ENCODE assay signal across 12 mouse cellular contexts in genomic region chr11:6623704-6624103, GRCm38 (mm10). TPM values are rescaled to one million over a fixed set of nuclear protein-coding genes. Genes with fewer than 3 reads are reported as not detected.
DNase-seq lines count a peak whose midpoint lies in the region; ATAC-seq and TF ChIP-seq lines count a peak whose summit lies in the region.
"Had no signal": no experiment of that assay in that cellular context is flagged by ENCODE, and none has a peak within 500 bp of the region (broad histone marks: within the 10 kb centered on the region; RNA-seq: fewer than 3 reads in every experiment).

No protein-coding gene starts in this region.

- in situ Hi-C loops in CH12.LX (cut with MboI; ENCODE audit: low pct_ligation_motif_present, low pct_unique_long_range_greater_than_20kb, low sequenced_read_pairs): no loop called here

- no peaks in the 10 kb centered on the region for H3K9me3 ChIP-seq in heart, embryonic 12.5 days (replicated peaks)
- no peaks in the 10 kb centered on the region for H3K9me3 ChIP-seq in CH12.LX (replicated peaks; ENCODE audit: low read length)
- H3K9me3 ChIP-seq in embryonic facial prominence, embryonic 14.5 days (ENCODE audit: control insufficient read depth, low read length): no peaks in the 10 kb centered on the region
- no peaks in the 10 kb centered on the region for H3K9me3 ChIP-seq in liver, embryonic 16.5 days (replicated peaks; ENCODE audit: control insufficient read depth, low read length)

- dilution Hi-C loops in CH12.LX (cut with MboI; ENCODE audit: extremely low pct_ligation_motif_present, extremely low pct_unique_long_range_greater_than_20kb, low sequenced_read_pairs): no loop called here

- no peak for TF ChIP-seq CTCF in CH12.LX (conservative IDR thresholded peaks at IDR 0.05 in 1 of 2, IDR thresholded peaks at IDR 0.05 in 1 of 2; ENCODE audit: low read depth in 2 of 2, low read length in 2 of 2)

- H3K4me3 ChIP-seq in heart, embryonic 12.5 days: peak overlapping the region; percentile 0; the same call in 1 of the 2 replicates
- peak overlapping the region; percentile 60 to 86 (median 81) for H3K4me3 ChIP-seq in CH12.LX (replicated peaks in 1 of 3; ENCODE audit: low read depth in 2 of 3, low read length in 2 of 3, poor library complexity in 1 of 3)
- H3K4me3 ChIP-seq in embryonic facial prominence, embryonic 14.5 days (ENCODE audit: low read depth, low read length): no peak overlapping the region
- peak overlapping the region; percentile 87 for H3K4me3 ChIP-seq in liver, embryonic 16.5 days (ENCODE audit: low read depth, low read length)

- no peaks in the 10 kb centered on the region for H3K27me3 ChIP-seq in heart, embryonic 12.5 days (replicated peaks)
- no peaks in the 10 kb centered on the region for H3K27me3 ChIP-seq in CH12.LX (replicated peaks)
- H3K27me3 ChIP-seq in embryonic facial prominence, embryonic 14.5 days (replicated peaks; ENCODE audit: control insufficient read depth, insufficient read depth, low read length): no peaks in the 10 kb centered on the region
- no peaks in the 10 kb centered on the region for H3K27me3 ChIP-seq in liver, embryonic 16.5 days (ENCODE audit: control insufficient read depth, insufficient read depth, low read depth, low read length)

- peaks cover 59% of the 10 kb centered on the region for H3K36me3 ChIP-seq in heart, embryonic 12.5 days
- peaks cover 50 to 60% of the 10 kb centered on the region in 2 experiments for H3K36me3 ChIP-seq in CH12.LX (replicated peaks in 1 of 2; ENCODE audit: control insufficient read depth in 1 of 2, insufficient read depth in 1 of 2, low read length in 1 of 2)
- H3K36me3 ChIP-seq in embryonic facial prominence, embryonic 14.5 days (ENCODE audit: control insufficient read depth, insufficient read depth, low read length): peaks cover 59% of the 10 kb centered on the region
- peaks cover 39% of the 10 kb centered on the region for H3K36me3 ChIP-seq in liver, embryonic 16.5 days (ENCODE audit: control insufficient read depth, insufficient read depth)

- no peak for ATAC-seq in heart, embryonic 12.5 days (ENCODE audit: insufficient number of reproducible peaks, low FRiP score)
- ATAC-seq in embryonic facial prominence, embryonic 14.5 days (ENCODE audit: low read depth): no peak
- ATAC-seq in liver, embryonic 16.5 days (ENCODE audit: low read depth): no peak

- H3K4me1 ChIP-seq in heart, embryonic 12.5 days (replicated peaks): peaks cover 27% of the 10 kb centered on the region
- peaks cover 10 to 36% of the 10 kb centered on the region in 2 experiments for H3K4me1 ChIP-seq in CH12.LX (ENCODE audit: control insufficient read depth in 1 of 2, insufficient read depth in 2 of 2)
- peaks cover 6% of the 10 kb centered on the region for H3K4me1 ChIP-seq in embryonic facial prominence, embryonic 14.5 days (ENCODE audit: control insufficient read depth, insufficient read depth, low read length)
- H3K4me1 ChIP-seq in liver, embryonic 16.5 days (ENCODE audit: control insufficient read depth, low read depth, low read length): peaks cover 32% of the 10 kb centered on the region

- peak overlapping the region; percentile 1; the same call in 1 of the 2 replicates for H3K4me2 ChIP-seq in heart, embryonic 12.5 days
- peak overlapping the region; percentile 83 for H3K4me2 ChIP-seq in CH12.LX (ENCODE audit: insufficient read depth, low read depth, poor library complexity, severe bottlenecking)
- 0 out of 2 replicates have a peak overlapping the region, but pooled peaks have one; percentile 7 for H3K4me2 ChIP-seq in embryonic facial prominence, embryonic 14.5 days (ENCODE audit: low read depth, low read length)
- H3K4me2 ChIP-seq in liver, embryonic 16.5 days (ENCODE audit: low read depth, low read length): peak overlapping the region; percentile 64

- no peak overlapping the region for H3K9ac ChIP-seq in heart, embryonic 12.5 days
- peak overlapping the region; percentile 68 for H3K9ac ChIP-seq in CH12.LX (ENCODE audit: insufficient read depth, low read depth)
- no peak overlapping the region for H3K9ac ChIP-seq in embryonic facial prominence, embryonic 14.5 days (ENCODE audit: low read depth, low read length)
- peak overlapping the region; percentile 13 for H3K9ac ChIP-seq in liver, embryonic 16.5 days (ENCODE audit: low read depth, low read length)

- H3K79me2 ChIP-seq in CH12.LX (replicated peaks; ENCODE audit: control insufficient read depth, extremely low read depth, insufficient read depth, poor library complexity, severe bottlenecking): peaks cover 45% of the 10 kb centered on the region

- WGBS in heart, embryonic 12.5 days: 85% methylated on average over 10 of the region's 10 CpGs
- WGBS in embryonic facial prominence, embryonic 14.5 days: 90% methylated on average over 10 of the region's 10 CpGs
- WGBS in liver, embryonic 16.5 days (ENCODE audit: insufficient replicate concordance): 34% methylated on average over 10 of the region's 10 CpGs

- no peak; the same call in 1 of the 2 replicates for TF ChIP-seq POLR2A in CH12.LX (IDR thresholded peaks at IDR 0.05; ENCODE audit: low read depth, low read length)

- no peak for DNase-seq in heart, postnatal 4 days
- no peak for DNase-seq in CH12.LX (ENCODE audit: extremely low read depth)
- DNase-seq in embryonic facial prominence, embryonic 14.5 days (ENCODE audit: low spot score): no peak
- no peak for DNase-seq in cerebellum, postnatal 14 days
- DNase-seq in embryo, embryonic 10.5 days (ENCODE audit: low spot score): no peak
- no peak for DNase-seq in left cerebral cortex, postnatal 14 days (ENCODE audit: low spot score in 2 of 2)
- DNase-seq: gastrocnemius, postnatal 10 days; kidney, postnatal 10 days had no signal

- no peak overlapping the region for H3K27ac ChIP-seq in heart, embryonic 12.5 days (ENCODE audit: poor library complexity, severe bottlenecking)
- H3K27ac ChIP-seq in CH12.LX (ENCODE audit: insufficient read depth, low read depth): no peak overlapping the region
- no peak overlapping the region for H3K27ac ChIP-seq in embryonic facial prominence, embryonic 14.5 days (replicated peaks; ENCODE audit: low read depth, low read length)
- H3K27ac ChIP-seq in liver, embryonic 16.5 days (ENCODE audit: low read length): 0 out of 2 replicates have a peak overlapping the region, but pooled peaks have one; percentile 35

- intact Hi-C loops in left cerebral cortex, postnatal 14 days (cut with DNase I): loop anchor here (10.0 kb wide), 1 partner anchor 149 kb away; the partner anchor contains the start of gene Purb

- no peak for TF ChIP-seq EP300 in CH12.LX (IDR thresholded peaks at IDR 0.05; ENCODE audit: low read length)

- no peak for TF ChIP-seq RAD21 in CH12.LX (IDR thresholded peaks at IDR 0.05; ENCODE audit: low read depth, low read length)

TF ChIP-seq in CH12.LX, 34 proteins besides CTCF, POLR2A, EP300 and RAD21 (continues in another document):
- TF ChIP-seq JUN (IDR thresholded peaks at IDR 0.05; ENCODE audit: insufficient read depth, low read depth, low read length) (no peak), TBP (conservative IDR thresholded peaks at IDR 0.05; ENCODE audit: low read depth, low read length) (no peak), SIN3A (IDR thresholded peaks at IDR 0.05; ENCODE audit: low read length) (no peak), CHD2 (IDR thresholded peaks at IDR 0.05; ENCODE audit: low read length) (peak; percentile 69; the same call in 1 of the 2 replicates), BHLHE40 (IDR thresholded peaks at IDR 0.05; ENCODE audit: low read depth, low read length) (peak; percentile 36; the same call in 1 of the 2 replicates), USF2 (conservative IDR thresholded peaks at IDR 0.05; ENCODE audit: low read depth, low read length) (no peak), NELFE (IDR thresholded peaks at IDR 0.05; ENCODE audit: low read depth, low read length) (no peak)

RNA-seq across cellular contexts. Expression of gene Tbrg4, which starts 2.2 kb away (rescaled TPM):
- 49.9 and 52.5 TPM in 2 replicates for polyA plus RNA-seq in heart, embryonic 12.5 days (2016; fragmentation: Nextera tagmentation; extraction: Ambion mirVana)
- total RNA-seq in heart, postnatal 4 days (2021): 100 to 1,000 TPM; 105 to 108 TPM
- total RNA-seq in CH12.LX (2012; rRNA removed): 93.1 and 118 TPM in 2 replicates
- total RNA-seq in CH12.LX (2014; rRNA removed): 59.3 and 69.0 TPM in 2 replicates
- 170 and 191 TPM in 2 replicates for polyA plus RNA-seq in CH12.LX (2012; ENCODE audit: insufficient read length, low read depth)
- 33.7 and 35.7 TPM in 2 replicates for polyA plus RNA-seq in embryonic facial prominence, embryonic 14.5 days (2014; fragmentation: Nextera tagmentation; extraction: Ambion mirVana)
- polyA plus RNA-seq in liver, embryonic 16.5 days (2015; fragmentation: Nextera tagmentation; extraction: Ambion mirVana): 27.2 and 28.6 TPM in 2 replicates
- total RNA-seq in left cerebral cortex, postnatal 14 days (2021): 10 to 100 TPM; 46.4 to 47.9 TPM

RNA-seq across cellular contexts. Expression of gene Wap, which starts 14.7 kb away (rescaled TPM):
- not detected in 2 replicates for polyA plus RNA-seq in heart, embryonic 12.5 days (2016; fragmentation: Nextera tagmentation; extraction: Ambion mirVana)
- total RNA-seq in heart, postnatal 4 days (2021): not detected
- total RNA-seq in CH12.LX (2012; rRNA removed): not detected in 2 replicates
- total RNA-seq in CH12.LX (2014; rRNA removed): not detected in 2 replicates
- polyA plus RNA-seq in CH12.LX (2012; ENCODE audit: insufficient read length, low read depth): not detected in 2 replicates
- not detected in 2 replicates for polyA plus RNA-seq in embryonic facial prominence, embryonic 14.5 days (2014; fragmentation: Nextera tagmentation; extraction: Ambion mirVana)
- not detected in 2 replicates for polyA plus RNA-seq in liver, embryonic 16.5 days (2015; fragmentation: Nextera tagmentation; extraction: Ambion mirVana)
- total RNA-seq in left cerebral cortex, postnatal 14 days (2021): not detected
- total RNA-seq: adrenal gland, postnatal 4 days; gastrocnemius, postnatal 10 days had no signal
- polyA plus RNA-seq: limb, embryonic 11.5 days had no signal

RNA-seq across cellular contexts. Expression of gene Nacad, which starts 17.9 kb away (rescaled TPM):
- polyA plus RNA-seq in heart, embryonic 12.5 days (2016; fragmentation: Nextera tagmentation; extraction: Ambion mirVana): 0.60 and 2.0 TPM in 2 replicates
- 1 to 10 TPM; 1.7 to 2.5 TPM for total RNA-seq in heart, postnatal 4 days (2021)
- total RNA-seq in CH12.LX (2012; rRNA removed) (0.13 TPM in 2 replicates), CH12.LX (2014; rRNA removed) (not detected in 2 replicates)
- 0.34 TPM in 1 of 2 replicates, not detected in the other for polyA plus RNA-seq in CH12.LX (2012; ENCODE audit: insufficient read length, low read depth)
- 7.0 and 8.5 TPM in 2 replicates for polyA plus RNA-seq in embryonic facial prominence, embryonic 14.5 days (2014; fragmentation: Nextera tagmentation; extraction: Ambion mirVana)
- polyA plus RNA-seq in liver, embryonic 16.5 days (2015; fragmentation: Nextera tagmentation; extraction: Ambion mirVana): 3.2 and 3.6 TPM in 2 replicates
- 10 to 100 TPM; 59.0 to 61.0 TPM for total RNA-seq in left cerebral cortex, postnatal 14 days (2021)

RNA-seq across cellular contexts. Expression of gene Ramp3, which starts 34.6 kb away (rescaled TPM):
- 1.7 and 2.4 TPM in 2 replicates for polyA plus RNA-seq in heart, embryonic 12.5 days (2016; fragmentation: Nextera tagmentation; extraction: Ambion mirVana)
- total RNA-seq in heart, postnatal 4 days (2021): 1 to 10 TPM; 3.6 to 3.7 TPM
- 0.21 TPM in 1 of 2 replicates, not detected in the other for total RNA-seq in CH12.LX (2012; rRNA removed)
- total RNA-seq in CH12.LX (2014; rRNA removed): not detected in 2 replicates
- not detected in 2 replicates for polyA plus RNA-seq in CH12.LX (2012; ENCODE audit: insufficient read length, low read depth)
- 12.2 and 15.1 TPM in 2 replicates for polyA plus RNA-seq in embryonic facial prominence, embryonic 14.5 days (2014; fragmentation: Nextera tagmentation; extraction: Ambion mirVana)
- 0.31 TPM in 1 of 2 replicates, not detected in the other for polyA plus RNA-seq in liver, embryonic 16.5 days (2015; fragmentation: Nextera tagmentation; extraction: Ambion mirVana)
- 10 to 100 TPM; 35.4 to 40.1 TPM for total RNA-seq in left cerebral cortex, postnatal 14 days (2021)

Comparison
In these comparisons a context has a peak if more than half of its experiments do, and no peak if none do; other contexts are left out.
1. H3K4me2 ChIP-seq: peak in every context shown above with its lines; median percentile 83 in CH12.LX; 64 in liver, embryonic 16.5 days; 7 in embryonic facial prominence, embryonic 14.5 days; 1 in heart, embryonic 12.5 days.
2. H3K9ac ChIP-seq: peak in CH12.LX (single experiment) and liver, embryonic 16.5 days (single experiment); none in heart, embryonic 12.5 days (single experiment) and embryonic facial prominence, embryonic 14.5 days (single experiment).